Mouse (Mus musculus): ENCODE measurements around the gene Zcchc3. TPM values are rescaled to one million over a fixed set of nuclear protein-coding genes. Genes with fewer than 3 reads are reported as not detected.

Zcchc3 gene
- total and polyA plus RNA-seq, 3 experiments = 12.9 to 22.8 (median 21.1) TPM

GRCm38 (mm10) chr2:152427493-152427892 is 12.7 kb upstream of the Zcchc3 start:
- H3K4me1 ChIP-seq (ENCODE audit: insufficient read depth, low read depth, low read length) = peaks cover 3% of the 10 kb centered on the region; the same call in 1 of the 2 replicates
- no peak overlapping the region for H3K4me3 ChIP-seq (ENCODE audit: low read depth, low read length)
- no peak for TF ChIP-seq GATA2 (IDR thresholded peaks at IDR 0.05; ENCODE audit: borderline replicate concordance, low read depth, low read length)
- TF ChIP-seq POLR2AphosphoS5 (IDR thresholded peaks at IDR 0.05; ENCODE audit: insufficient replicate concordance, low read depth, low read length) = no peak
- no peak for TF ChIP-seq CTCF (IDR thresholded peaks at IDR 0.05; ENCODE audit: low read depth, low read length)
- no peaks in the 10 kb centered on the region for H3K27me3 ChIP-seq (ENCODE audit: insufficient read depth, low read length)
- ATAC-seq (ENCODE audit: extremely low read depth, insufficient number of reproducible peaks, low FRiP score, poor library complexity, severe bottlenecking) = no peak
- H3K36me3 ChIP-seq (replicated peaks) = peaks cover 28% of the 10 kb centered on the region
- peaks cover 5% of the 10 kb centered on the region for H3K9me3 ChIP-seq (replicated peaks)
- DNase-seq (ENCODE audit: low spot score) = no peak

GRCm38 (mm10) chr2:152415786-152416185 is 959 bp upstream of the Zcchc3 start:
- peak overlapping the region; percentile 78; the same call in 1 of the 2 replicates for H3K4me3 ChIP-seq (ENCODE audit: low read depth, low read length)
- ATAC-seq (ENCODE audit: extremely low read depth, insufficient number of reproducible peaks, low FRiP score, poor library complexity, severe bottlenecking) = no peak
- peaks cover 19% of the 10 kb centered on the region for H3K36me3 ChIP-seq (replicated peaks)
- no peak for DNase-seq (ENCODE audit: low spot score)
- H3K27me3 ChIP-seq (ENCODE audit: insufficient read depth, low read length) = no peaks in the 10 kb centered on the region
- TF ChIP-seq GATA1 (IDR thresholded peaks at IDR 0.05; ENCODE audit: borderline replicate concordance, low read length) (no peak), CTCF (IDR thresholded peaks at IDR 0.05; ENCODE audit: low read depth, low read length) (no peak), GATA2 (IDR thresholded peaks at IDR 0.05; ENCODE audit: borderline replicate concordance, low read depth, low read length) (no peak), TAL1 (conservative IDR thresholded peaks at IDR 0.05; ENCODE audit: low read depth, low read length) (no peak), POLR2AphosphoS5 (IDR thresholded peaks at IDR 0.05; ENCODE audit: insufficient replicate concordance, low read depth, low read length) (no peak)
- H3K4me1 ChIP-seq (ENCODE audit: insufficient read depth, low read depth, low read length) = peaks cover 16% of the 10 kb centered on the region
- H3K9me3 ChIP-seq (replicated peaks) = peaks cover 46% of the 10 kb centered on the region

- Histone ChIP-seq H3K9me3 (replicated peaks) (peaks cover 43% of the 10 kb centered on the region), H3K36me3 (replicated peaks) (peaks cover 20% of the 10 kb centered on the region), H3K27me3 (ENCODE audit: insufficient read depth, low read length) (no peaks in the 10 kb centered on the region), H3K4me3 (ENCODE audit: low read depth, low read length) (peak within 1 kb of the TSS; percentile 78), H3K4me1 (ENCODE audit: insufficient read depth, low read depth, low read length) (peaks cover 21% of the 10 kb centered on the region)
- DNase-seq (ENCODE audit: low spot score) (no peak), ATAC-seq (ENCODE audit: extremely low read depth, insufficient number of reproducible peaks, low FRiP score, poor library complexity, severe bottlenecking) (no peak)
- no peak for TF ChIP-seq GATA1 (IDR thresholded peaks at IDR 0.05; ENCODE audit: borderline replicate concordance, low read length)
- TF ChIP-seq GATA2 (IDR thresholded peaks at IDR 0.05; ENCODE audit: borderline replicate concordance, low read depth, low read length) = no peak
- no peak for TF ChIP-seq TAL1 (conservative IDR thresholded peaks at IDR 0.05; ENCODE audit: low read depth, low read length)
- TF ChIP-seq CTCF (IDR thresholded peaks at IDR 0.05; ENCODE audit: low read depth, low read length) = no peak
- no peak for TF ChIP-seq POLR2AphosphoS5 (IDR thresholded peaks at IDR 0.05; ENCODE audit: insufficient replicate concordance, low read depth, low read length)
Observed at GRCm38 (mm10) chr2:152415287-152415686, 460 bp upstream of the Zcchc3 start, which contains the start of gene 6820408C15Rik. TSS of gene 6820408C15Rik (plus strand) at chr2:152415587.

- DNase-seq (ENCODE audit: low spot score) (no peak), ATAC-seq (ENCODE audit: extremely low read depth, insufficient number of reproducible peaks, low FRiP score, poor library complexity, severe bottlenecking) (no peak)
- peak overlapping the region; percentile 78 for H3K4me3 ChIP-seq (ENCODE audit: low read depth, low read length)
- TF ChIP-seq GATA1 (IDR thresholded peaks at IDR 0.05; ENCODE audit: borderline replicate concordance, low read length) (no peak), POLR2AphosphoS5 (IDR thresholded peaks at IDR 0.05; ENCODE audit: insufficient replicate concordance, low read depth, low read length) (no peak), TAL1 (conservative IDR thresholded peaks at IDR 0.05; ENCODE audit: low read depth, low read length) (no peak), GATA2 (IDR thresholded peaks at IDR 0.05; ENCODE audit: borderline replicate concordance, low read depth, low read length) (no peak), CTCF (IDR thresholded peaks at IDR 0.05; ENCODE audit: low read depth, low read length) (no peak)
- peaks cover 34% of the 10 kb centered on the region for H3K9me3 ChIP-seq (replicated peaks)
- no peaks in the 10 kb centered on the region for H3K27me3 ChIP-seq (ENCODE audit: insufficient read depth, low read length)
- H3K4me1 ChIP-seq (ENCODE audit: insufficient read depth, low read depth, low read length) = peaks cover 31% of the 10 kb centered on the region
- H3K36me3 ChIP-seq (replicated peaks) = peaks cover 20% of the 10 kb centered on the region
Observed at GRCm38 (mm10) chr2:152413765-152414584, 852 bp downstream of the Zcchc3 start.

GRCm38 (mm10) chr2:152413158-152413764 is 1.6 kb downstream of the Zcchc3 start:
- H3K27me3 ChIP-seq (ENCODE audit: insufficient read depth, low read length) = no peaks in the 10 kb centered on the region
- peaks cover 31% of the 10 kb centered on the region for H3K4me1 ChIP-seq (ENCODE audit: insufficient read depth, low read depth, low read length)
- peaks cover 31% of the 10 kb centered on the region for H3K9me3 ChIP-seq (replicated peaks)
- peak overlapping the region; percentile 78 for H3K4me3 ChIP-seq (ENCODE audit: low read depth, low read length)
- no peak for ATAC-seq (ENCODE audit: extremely low read depth, insufficient number of reproducible peaks, low FRiP score, poor library complexity, severe bottlenecking)
- no peak for TF ChIP-seq TAL1 (conservative IDR thresholded peaks at IDR 0.05; ENCODE audit: low read depth, low read length)
- no peak for TF ChIP-seq CTCF (IDR thresholded peaks at IDR 0.05; ENCODE audit: low read depth, low read length)
- no peak for TF ChIP-seq GATA1 (IDR thresholded peaks at IDR 0.05; ENCODE audit: borderline replicate concordance, low read length)
- TF ChIP-seq POLR2AphosphoS5 (IDR thresholded peaks at IDR 0.05; ENCODE audit: insufficient replicate concordance, low read depth, low read length) = no peak
- TF ChIP-seq GATA2 (IDR thresholded peaks at IDR 0.05; ENCODE audit: borderline replicate concordance, low read depth, low read length) = no peak
- no peak for DNase-seq (ENCODE audit: low spot score)
- H3K36me3 ChIP-seq (replicated peaks) = peaks cover 17% of the 10 kb centered on the region

- ATAC-seq (ENCODE audit: extremely low read depth, insufficient number of reproducible peaks, low FRiP score, poor library complexity, severe bottlenecking) = no peak
- no peaks in the 10 kb centered on the region for H3K27me3 ChIP-seq (ENCODE audit: insufficient read depth, low read length)
- peaks cover 31% of the 10 kb centered on the region for H3K4me1 ChIP-seq (ENCODE audit: insufficient read depth, low read depth, low read length)
- TF ChIP-seq GATA1 (IDR thresholded peaks at IDR 0.05; ENCODE audit: borderline replicate concordance, low read length) (no peak), CTCF (IDR thresholded peaks at IDR 0.05; ENCODE audit: low read depth, low read length) (no peak), POLR2AphosphoS5 (IDR thresholded peaks at IDR 0.05; ENCODE audit: insufficient replicate concordance, low read depth, low read length) (no peak), TAL1 (conservative IDR thresholded peaks at IDR 0.05; ENCODE audit: low read depth, low read length) (no peak), GATA2 (IDR thresholded peaks at IDR 0.05; ENCODE audit: borderline replicate concordance, low read depth, low read length) (no peak)
- peaks cover 15% of the 10 kb centered on the region for H3K36me3 ChIP-seq (replicated peaks)
- H3K9me3 ChIP-seq (replicated peaks) = peaks cover 31% of the 10 kb centered on the region
- no peak for DNase-seq (ENCODE audit: low spot score)
- peak overlapping the region; percentile 78 for H3K4me3 ChIP-seq (ENCODE audit: low read depth, low read length)
Observed at GRCm38 (mm10) chr2:152412526-152413157, 2.2 kb downstream of the Zcchc3 start.

Measured in G1E (cell line).